In genomic region chr6:40900287-40900686, GRCm38 (mm10) we compare ENCODE assay signal across 38 mouse cellular contexts. TPM values are rescaled to one million over a fixed set of nuclear protein-coding genes. Genes with fewer than 3 reads are reported as not detected.
"Had no signal": no experiment of that assay in that cellular context is flagged by ENCODE, and none has a peak within 500 bp of the region (broad histone marks: within the 10 kb centered on the region; RNA-seq: fewer than 3 reads in every experiment).

Prss58 (minus strand) TSS chr6:40900387.

- H3K27me3 ChIP-seq: limb, embryonic 12.5 days; limb, embryonic 13.5 days; limb, embryonic 15.5 days; liver, embryonic 12.5 days; liver, embryonic 13.5 days; liver, embryonic 15.5 days; lung, embryonic 15.5 days; megakaryocyte, embryonic 14.5 days; midbrain, embryonic 12.5 days; midbrain, embryonic 13.5 days; midbrain, embryonic 15.5 days had no signal

- H3K36me3 ChIP-seq: limb, embryonic 10.5 days; limb, embryonic 12.5 days; limb, embryonic 13.5 days; limb, embryonic 15.5 days; liver, embryonic 12.5 days; liver, embryonic 13.5 days; liver, embryonic 15.5 days; lung, embryonic 15.5 days; midbrain, embryonic 10.5 days; midbrain, embryonic 12.5 days; midbrain, embryonic 13.5 days; midbrain, embryonic 15.5 days had no signal

- H3K4me3 ChIP-seq: left cerebral cortex, adult 2 months; limb, embryonic 10.5 days; limb, embryonic 12.5 days; limb, embryonic 13.5 days; limb, embryonic 15.5 days; liver, embryonic 12.5 days; liver, embryonic 13.5 days; liver, embryonic 15.5 days; lung, embryonic 15.5 days; megakaryocyte, embryonic 14.5 days; midbrain, embryonic 10.5 days; midbrain, embryonic 12.5 days; midbrain, embryonic 13.5 days; midbrain, embryonic 15.5 days; myocyte had no signal

- H3K4me1 ChIP-seq: limb, embryonic 10.5 days; limb, embryonic 12.5 days; limb, embryonic 13.5 days; limb, embryonic 15.5 days; liver, embryonic 12.5 days; liver, embryonic 13.5 days; liver, embryonic 15.5 days; lung, embryonic 15.5 days; midbrain, embryonic 10.5 days; midbrain, embryonic 12.5 days; midbrain, embryonic 13.5 days; midbrain, embryonic 15.5 days had no signal

- DNase-seq: left cerebral cortex, postnatal 4 days; liver; liver, embryonic 13.5 days; liver, postnatal 0 days; lung, adult 18-20 months; lung, adult 2 months; lung, embryonic 14.5 days; lung, postnatal 10 days; lung, postnatal 14 days; lung, postnatal 36 days; lung, postnatal 4 days; midbrain, embryonic 14.5 days had no signal

- H3K27ac ChIP-seq: left cerebral cortex, adult 2 months; limb, embryonic 10.5 days; limb, embryonic 12.5 days; limb, embryonic 13.5 days; limb, embryonic 15.5 days; liver, embryonic 12.5 days; liver, embryonic 13.5 days; liver, embryonic 14.5 days; liver, embryonic 15.5 days; lung, embryonic 15.5 days; macrophage; midbrain, embryonic 10.5 days; midbrain, embryonic 12.5 days; midbrain, embryonic 13.5 days; midbrain, embryonic 15.5 days had no signal

RNA-seq across cellular contexts. Expression of gene Prss58, which starts in this region (rescaled TPM):
- polyA plus RNA-seq: limb, embryonic 10.5 days; limb, embryonic 11.5 days; limb, embryonic 12.5 days; limb, embryonic 13.5 days; limb, embryonic 14.5 days; limb, embryonic 15.5 days; liver, adult 2 months; liver, embryonic 11.5 days; liver, embryonic 12.5 days; liver, embryonic 13.5 days; liver, embryonic 14.5 days; liver, embryonic 15.5 days; liver, embryonic 16.5 days; liver, postnatal 0 days; lung, adult 2 months; lung, embryonic 14.5 days; lung, embryonic 15.5 days; lung, embryonic 16.5 days; lung, postnatal 0 days; macrophage; midbrain, embryonic 10.5 days; midbrain, embryonic 11.5 days; midbrain, embryonic 12.5 days; midbrain, embryonic 13.5 days; midbrain, embryonic 14.5 days; midbrain, embryonic 15.5 days; midbrain, embryonic 16.5 days; midbrain, postnatal 0 days; myocyte had no signal
